Mouse (Mus musculus) CH12.LX (cell line): ENCODE results near the gene Nrm. TPM values are rescaled to one million over a fixed set of nuclear protein-coding genes. Genes with fewer than 3 reads are reported as not detected.

ENCODE experiments used
- DNase-seq: peaks from one replicate; pipeline ENCODE4 v3.0.0-alpha.2; 2013; ENCODE audit errors: extremely low read depth
- H3K27ac ChIP-seq: 2 replicates; pipeline ENCODE4 v1.5.1; 2012; ENCODE audit warnings: low read depth, mild to moderate bottlenecking, control low read depth, moderate library complexity; ENCODE audit not compliant: insufficient read depth
- H3K27me3 ChIP-seq: replicated peaks from 2 replicates; pipeline ENCODE3; 2012; ENCODE audit warnings: inconsistent platforms
- H3K36me3 ChIP-seq, 2 experiments: replicated peaks in 1 of 2; 2 replicates each; pipeline versions ENCODE3 to v1.6.1; 2012; ENCODE audit warnings: inconsistent platforms in 1 of 2, low read length in 1 of 2, mild to moderate bottlenecking in 1 of 2, mixed read lengths in 1 of 2, moderate library complexity in 1 of 2; ENCODE audit not compliant: control insufficient read depth in 1 of 2, insufficient read depth in 1 of 2
- H3K4me1 ChIP-seq, 2 experiments: 2 replicates each; pipeline ENCODE4 v1.6.1; 2012; ENCODE audit warnings: inconsistent platforms in 1 of 2, moderate library complexity in 1 of 2; ENCODE audit not compliant: insufficient read depth in 2 of 2, control insufficient read depth in 1 of 2
- H3K4me2 ChIP-seq: 2 replicates; pipeline ENCODE4 v1.6.1; 2012; ENCODE audit warnings: low read depth, mild to moderate bottlenecking, control low read depth; ENCODE audit not compliant: poor library complexity, insufficient read depth, severe bottlenecking
- H3K4me3 ChIP-seq, 3 experiments: fragments of 150-350 bp in 1 of 3; sonication (generic) in 1 of 3; replicated peaks in 1 of 3; 2 replicates each; pipeline versions ENCODE3 to v1.5.1; 2011 to 2012; ENCODE audit warnings: low read depth in 2 of 3, low read length in 2 of 3, mild to moderate bottlenecking in 2 of 3, moderate library complexity in 2 of 3, control low read depth in 1 of 3, improper control_type of control experiment in 1 of 3, inconsistent platforms in 1 of 3, mixed read lengths in 1 of 3; ENCODE audit not compliant: poor library complexity in 1 of 3
- H3K79me2 ChIP-seq: replicated peaks from 2 replicates; pipeline ENCODE4 v1.6.1; 2012; ENCODE audit warnings: mild to moderate bottlenecking, moderate library complexity; ENCODE audit not compliant: control insufficient read depth, poor library complexity, insufficient read depth, severe bottlenecking; ENCODE audit errors: extremely low read depth
- H3K9ac ChIP-seq: 2 replicates; pipeline ENCODE4 v1.6.1; 2012; ENCODE audit warnings: low read depth, mild to moderate bottlenecking, control low read depth, moderate library complexity; ENCODE audit not compliant: insufficient read depth
- H3K9me3 ChIP-seq: replicated peaks from 2 replicates; pipeline ENCODE3; 2012; ENCODE audit warnings: low read length, inconsistent platforms, mixed read lengths
- BHLHE40 ChIP-seq: IDR thresholded peaks from 2 replicates; pipeline ENCODE4 v1.6.1; 2011; ENCODE audit warnings: mild to moderate bottlenecking, low read depth, low read length, improper control_type of control experiment
- CHD1 ChIP-seq: IDR thresholded peaks from 2 replicates; pipeline ENCODE4 v1.6.1; 2012; ENCODE audit warnings: low read depth, low read length, improper control_type of control experiment, inconsistent platforms
- CHD2 ChIP-seq: IDR thresholded peaks from 2 replicates; pipeline ENCODE4 v1.6.1; 2011; ENCODE audit warnings: low read length, improper control_type of control experiment
- CTCF ChIP-seq, 2 experiments: IDR thresholded peaks in 1 of 2; conservative IDR thresholded peaks in 1 of 2; 2 replicates each; pipeline ENCODE4 v1.5.1; 2011 to 2012; ENCODE audit warnings: low read depth in 2 of 2, low read length in 2 of 2, improper control_type of control experiment in 1 of 2, inconsistent platforms in 1 of 2, mild to moderate bottlenecking in 1 of 2, moderate library complexity in 1 of 2
- E2F4 ChIP-seq: IDR thresholded peaks from 2 replicates; pipeline ENCODE4 v1.6.1; 2011; ENCODE audit warnings: low read depth, low read length, improper control_type of control experiment; ENCODE audit not compliant: insufficient replicate concordance
- ELF1 ChIP-seq: IDR thresholded peaks from 2 replicates; pipeline ENCODE4 v1.6.1; 2014; ENCODE audit warnings: low read depth, mild to moderate bottlenecking, inconsistent platforms, low read length, improper control_type of control experiment
- EP300 ChIP-seq: IDR thresholded peaks from 2 replicates; pipeline ENCODE4 v1.6.1; 2011; ENCODE audit warnings: low read length, improper control_type of control experiment
- ETS1 ChIP-seq: conservative IDR thresholded peaks from 2 replicates; pipeline ENCODE4 v1.6.1; 2012; ENCODE audit warnings: low read depth, mild to moderate bottlenecking, inconsistent platforms, low read length, improper control_type of control experiment, moderate library complexity
- GABPA ChIP-seq: IDR thresholded peaks from 2 replicates; pipeline ENCODE4 v1.6.1; 2012; ENCODE audit warnings: low read depth, low read length, improper control_type of control experiment, inconsistent platforms; ENCODE audit not compliant: insufficient replicate concordance
- HCFC1 ChIP-seq: IDR thresholded peaks from 2 replicates; pipeline ENCODE4 v1.6.1; 2012; ENCODE audit warnings: low read depth, mild to moderate bottlenecking, inconsistent platforms, low read length, improper control_type of control experiment
- IRF4 ChIP-seq: IDR thresholded peaks from 2 replicates; pipeline ENCODE4 v1.6.1; 2014; ENCODE audit warnings: low read depth, mild to moderate bottlenecking, inconsistent platforms, low read length, improper control_type of control experiment
- JUN ChIP-seq: IDR thresholded peaks from 2 replicates; pipeline ENCODE4 v1.6.1; 2011; ENCODE audit warnings: low read depth, mild to moderate bottlenecking, low read length, improper control_type of control experiment, moderate library complexity; ENCODE audit not compliant: insufficient read depth
- JUND ChIP-seq: conservative IDR thresholded peaks from 2 replicates; pipeline ENCODE4 v1.6.1; 2011; ENCODE audit warnings: low read depth, low read length, improper control_type of control experiment
- KAT2A ChIP-seq: IDR thresholded peaks from 2 replicates; pipeline ENCODE4 v1.6.1; 2012; ENCODE audit warnings: low read length, improper control_type of control experiment, inconsistent platforms; ENCODE audit not compliant: insufficient replicate concordance
- MAFK ChIP-seq: IDR thresholded peaks from 2 replicates; pipeline ENCODE4 v1.6.1; 2011; ENCODE audit warnings: low read length, improper control_type of control experiment; ENCODE audit not compliant: insufficient replicate concordance
- MAX ChIP-seq: IDR thresholded peaks from 2 replicates; pipeline ENCODE4 v1.6.1; 2011; ENCODE audit warnings: low read length, improper control_type of control experiment
- MAZ ChIP-seq: IDR thresholded peaks from 2 replicates; pipeline ENCODE4 v1.6.1; 2012; ENCODE audit warnings: low read depth, mild to moderate bottlenecking, inconsistent platforms, low read length, improper control_type of control experiment, moderate library complexity
- MEF2A ChIP-seq: IDR thresholded peaks from 2 replicates; pipeline ENCODE4 v1.6.1; 2014; ENCODE audit warnings: low read depth, mild to moderate bottlenecking, inconsistent platforms, low read length, improper control_type of control experiment, borderline replicate concordance
- MXI1 ChIP-seq: IDR thresholded peaks from 2 replicates; pipeline ENCODE4 v1.6.1; 2011; ENCODE audit warnings: mild to moderate bottlenecking, low read depth, low read length, improper control_type of control experiment
- MYC ChIP-seq: IDR thresholded peaks from 2 replicates; pipeline ENCODE4 v1.6.1; 2011; ENCODE audit warnings: low read depth, mild to moderate bottlenecking, improper control_type of control experiment, low read length
- NELFE ChIP-seq: IDR thresholded peaks from 2 replicates; pipeline ENCODE4 v1.6.1; 2011; ENCODE audit warnings: low read depth, low read length, improper control_type of control experiment
- NRF1 ChIP-seq: IDR thresholded peaks from 2 replicates; pipeline ENCODE4 v1.6.1; 2014; ENCODE audit warnings: low read depth, mild to moderate bottlenecking, inconsistent platforms, low read length, improper control_type of control experiment, moderate library complexity
- PAX5 ChIP-seq: IDR thresholded peaks from 2 replicates; pipeline ENCODE4 v1.6.1; 2012; ENCODE audit warnings: low read length, inconsistent platforms, mixed read lengths
- POLR2A ChIP-seq: IDR thresholded peaks from 2 replicates; pipeline ENCODE4 v1.6.1; 2011; ENCODE audit warnings: low read depth, mild to moderate bottlenecking, improper control_type of control experiment, low read length
- POLR2AphosphoS2 ChIP-seq: IDR thresholded peaks from 2 replicates; pipeline ENCODE4 v1.6.1; 2011; ENCODE audit warnings: low read depth, low read length, improper control_type of control experiment
- RAD21 ChIP-seq: IDR thresholded peaks from 2 replicates; pipeline ENCODE4 v1.6.1; 2011; ENCODE audit warnings: low read depth, mild to moderate bottlenecking, low read length, improper control_type of control experiment, moderate library complexity
- RCOR1 ChIP-seq: conservative IDR thresholded peaks from 2 replicates; pipeline ENCODE4 v1.6.1; 2012; ENCODE audit warnings: low read depth, mild to moderate bottlenecking, inconsistent platforms, low read length, improper control_type of control experiment
- SIN3A ChIP-seq: IDR thresholded peaks from 2 replicates; pipeline ENCODE4 v1.6.1; 2012; ENCODE audit warnings: low read length, improper control_type of control experiment, inconsistent platforms
- SMC3 ChIP-seq: IDR thresholded peaks from 2 replicates; pipeline ENCODE4 v1.6.1; 2011; ENCODE audit warnings: low read depth, low read length, improper control_type of control experiment
- TBP ChIP-seq: conservative IDR thresholded peaks from 2 replicates; pipeline ENCODE4 v1.6.1; 2011; ENCODE audit warnings: low read depth, low read length, improper control_type of control experiment
- TCF12 ChIP-seq: IDR thresholded peaks from 2 replicates; pipeline ENCODE4 v1.6.1; 2014; ENCODE audit warnings: low read depth, mild to moderate bottlenecking, inconsistent platforms, low read length, improper control_type of control experiment
- UBTF ChIP-seq: IDR thresholded peaks from 2 replicates; pipeline ENCODE4 v1.6.1; 2012; ENCODE audit warnings: low read depth, mild to moderate bottlenecking, inconsistent platforms, low read length, improper control_type of control experiment, moderate library complexity
- USF1 ChIP-seq: IDR thresholded peaks from 2 replicates; pipeline ENCODE4 v1.6.1; 2014; ENCODE audit warnings: low read depth, mild to moderate bottlenecking, inconsistent platforms, low read length, improper control_type of control experiment
- USF2 ChIP-seq: conservative IDR thresholded peaks from 2 replicates; pipeline ENCODE4 v1.6.1; 2011; ENCODE audit warnings: low read depth, low read length, improper control_type of control experiment
- ZC3H11A ChIP-seq: IDR thresholded peaks from 2 replicates; pipeline ENCODE4 v1.6.1; 2012; ENCODE audit warnings: low read depth, mild to moderate bottlenecking, inconsistent platforms, low read length, improper control_type of control experiment
- ZKSCAN1 ChIP-seq: IDR thresholded peaks from 2 replicates; pipeline ENCODE4 v1.6.1; 2012; ENCODE audit warnings: low read depth, inconsistent platforms, low read length, improper control_type of control experiment, borderline replicate concordance
- ZMIZ1 ChIP-seq: IDR thresholded peaks from 2 replicates; pipeline ENCODE4 v1.6.1; 2012; ENCODE audit warnings: low read depth, mild to moderate bottlenecking, inconsistent platforms, low read length, improper control_type of control experiment
- ZNF384 ChIP-seq: IDR thresholded peaks from 2 replicates; pipeline ENCODE4 v1.6.1; 2012; ENCODE audit warnings: low read depth, low read length, improper control_type of control experiment, inconsistent platforms
- dilution Hi-C: fragments of 300-500 bp; cut with MboI; formaldehyde crosslinking; loops from 2 replicates; pipeline ENCODE4 v1.14.3; 2020; ENCODE audit warnings: low sequenced_read_pairs; ENCODE audit not compliant: extremely low pct_unique_long_range_greater_than_20kb, extremely low pct_ligation_motif_present
- in situ Hi-C: fragments of 300-500 bp; cut with MboI; formaldehyde crosslinking; loops from 3 replicates; pipeline ENCODE4 v1.14.3; 2019; ENCODE audit warnings: low sequenced_read_pairs, low pct_ligation_motif_present, low pct_unique_long_range_greater_than_20kb, mixed read lengths
- polyA plus RNA-seq: library from polyadenylated mRNA; unstranded; fragments of >175 nt; gene quantifications from 2 replicates; pipeline ENCODE4 v1.2.1, GENCODE M21; 2012; ENCODE audit warnings: low read depth; ENCODE audit not compliant: insufficient read length
- total RNA-seq, 2 experiments: library from RNA; depleted of rRNA; stranded (reverse); fragments of 300-350 nt in 1 of 2; fragments of >200 nt in 1 of 2; gene quantifications; 2 replicates each; pipeline ENCODE4 v1.2.3; 2012 to 2014

Nrm gene
- total and polyA plus RNA-seq, 3 experiments: 12.1 to 16.7 (median 15.4) TPM

- peaks cover 42 to 54% of the 10 kb centered on the region in 2 experiments for H3K36me3 ChIP-seq
- peaks cover 11 to 36% of the 10 kb centered on the region in 2 experiments for H3K4me1 ChIP-seq
These were observed 24.7 kb upstream of the Nrm start for GRCm38 (mm10) chr17:35836178-35836965.

GRCm38 (mm10) chr17:35836991-35837422, 24.1 kb upstream of the Nrm start:
- peak; percentile 89 for DNase-seq
- peak overlapping the region; percentile 89 for H3K4me2 ChIP-seq
- H3K4me3 ChIP-seq: peak overlapping the region; percentile 83 to 93 (median 89)
- in situ Hi-C loops: loop anchor here (5.0 kb wide), 1 partner anchor 35 kb away; no protein-coding TSS in a partner anchor
- peak overlapping the region; percentile 64 for H3K27ac ChIP-seq
- dilution Hi-C loops: no loop called here
- no peaks in the 10 kb centered on the region for H3K27me3 ChIP-seq
- peak overlapping the region; percentile 99 for H3K9ac ChIP-seq
- H3K9me3 ChIP-seq: no peaks in the 10 kb centered on the region
- H3K4me1 ChIP-seq: peaks cover 11 to 36% of the 10 kb centered on the region in 2 experiments
- H3K36me3 ChIP-seq: peaks cover 42 to 49% of the 10 kb centered on the region in 2 experiments
- H3K79me2 ChIP-seq: peaks cover 38% of the 10 kb centered on the region
- TF ChIP-seq TBP: no peak
- TF ChIP-seq MEF2A: no peak; the same call in 1 of the 2 replicates
- no peak for TF ChIP-seq CHD2
- TF ChIP-seq MAX: peak; percentile 92
- TF ChIP-seq ZMIZ1: no peak
- peak; percentile 73 for TF ChIP-seq USF2
- TF ChIP-seq ETS1: no peak
- no peak for TF ChIP-seq CHD1
- 0 out of 2 replicates have a peak, but pooled peaks have one; percentile 11 for TF ChIP-seq TCF12
- TF ChIP-seq ZC3H11A: no peak
- no peak for TF ChIP-seq SMC3
- no peak for TF ChIP-seq PAX5
- TF ChIP-seq NRF1: peak; percentile 47
- TF ChIP-seq JUND: no peak
- no peak for TF ChIP-seq EP300

More at GRCm38 (mm10) chr17:35836178-35836965, 24.7 kb upstream of the Nrm start:
- H3K27me3 ChIP-seq: no peaks in the 10 kb centered on the region
- TF ChIP-seq CTCF (conservative IDR thresholded peaks at IDR 0.05 in 1 of 2, IDR thresholded peaks at IDR 0.05 in 1 of 2; ENCODE audit: low read depth in 2 of 2, low read length in 2 of 2) (peak; percentile 80 to 90), SMC3 (peak; percentile 62), CHD2 (no peak), JUND (no peak), MYC (0 out of 2 replicates have a peak, but pooled peaks have one; percentile 59), ELF1 (no peak), ZC3H11A (no peak), POLR2AphosphoS2 (no peak), IRF4 (0 out of 2 replicates have a peak, but pooled peaks have one; percentile 27), ZNF384 (peak; percentile 91), BHLHE40 (no peak), EP300 (no peak), CHD1 (no peak), MAX (no peak), KAT2A (no peak), USF1 (no peak), POLR2A (no peak), ZKSCAN1 (no peak), MAZ (no peak), GABPA (no peak), ETS1 (0 out of 2 replicates have a peak, but pooled peaks have one; percentile 20), RCOR1 (no peak), PAX5 (no peak), E2F4 (no peak), HCFC1 (no peak), SIN3A (peak; percentile 71; the same call in 1 of the 2 replicates), RAD21 (peak; percentile 62), MEF2A (no peak), UBTF (no peak), MAFK (no peak), USF2 (no peak), ZMIZ1 (0 out of 2 replicates have a peak, but pooled peaks have one; percentile 15), TCF12 (no peak; the same call in 1 of the 2 replicates), MXI1 (no peak), JUN (no peak), NRF1 (no peak), NELFE (peak; percentile 41; the same call in 1 of the 2 replicates), TBP (no peak)
- dilution Hi-C loops (no loop called here), in situ Hi-C loops (loop anchor here (5.0 kb wide), 1 partner anchor 36 kb away; no protein-coding TSS in a partner anchor)
- H3K4me3 ChIP-seq: peak overlapping the region; percentile 83 to 93 (median 89)
- DNase-seq: peak; percentile 89
- peak overlapping the region; percentile 99 for H3K9ac ChIP-seq
- H3K27ac ChIP-seq: peak overlapping the region; percentile 64
- H3K4me2 ChIP-seq: peak overlapping the region; percentile 89
- H3K9me3 ChIP-seq: no peaks in the 10 kb centered on the region
- H3K79me2 ChIP-seq: peaks cover 38% of the 10 kb centered on the region
